Mouse (Mus musculus): Measurements from ENCODE around the gene Creb3.
A peak's percentile ranks its signal among the peaks of the same experiment; 100 is the strongest.
"Not testable (repeated sequence)": the region's sequence is repeated elsewhere in the genome, so short reads cannot be mapped to it uniquely, and the experiment has no call there.

The Creb3 gene

GRCm38 (mm10) chr4:43561997-43562768 lies at the start of gene Creb3, which contains the start of gene Tln1:
Creb3 (plus strand) TSS chr4:43562332.
Tln1 (minus strand) TSS chr4:43562691.
- peak; percentile 94 for DNase-seq (ENCODE audit: low spot score)

- DNase-seq (ENCODE audit: low spot score) = no peak
Observed at GRCm38 (mm10) chr4:43512653-43513052, 49.5 kb upstream of the Creb3 start.

- DNase-seq (ENCODE audit: low spot score) = no peak
Observed at GRCm38 (mm10) chr4:43513300-43513699, 48.8 kb upstream of the Creb3 start.

- DNase-seq (ENCODE audit: low spot score) = no peak
Observed at GRCm38 (mm10) chr4:43513791-43514190, 48.3 kb upstream of the Creb3 start.

- DNase-seq (ENCODE audit: low spot score) = no peak
Observed at GRCm38 (mm10) chr4:43515764-43516708, 46.1 kb upstream of the Creb3 start.

GRCm38 (mm10) chr4:43519551-43519950 lies 42.6 kb upstream of the Creb3 start:
- DNase-seq (ENCODE audit: low spot score) = no peak

GRCm38 (mm10) chr4:43519956-43520355 lies 42.2 kb upstream of the Creb3 start:
- DNase-seq (ENCODE audit: low spot score) = peak; percentile 89

GRCm38 (mm10) chr4:43527880-43528279 lies 34.3 kb upstream of the Creb3 start:
- no peak for DNase-seq (ENCODE audit: low spot score)

- no peak for DNase-seq (ENCODE audit: low spot score)
Observed at GRCm38 (mm10) chr4:43528487-43528886, 33.6 kb upstream of the Creb3 start.

- DNase-seq (ENCODE audit: low spot score) = no peak
Observed at GRCm38 (mm10) chr4:43530081-43530501, 32.0 kb upstream of the Creb3 start.

GRCm38 (mm10) chr4:43530581-43530980 lies 31.6 kb upstream of the Creb3 start:
- DNase-seq (ENCODE audit: low spot score) = peak; percentile 78

GRCm38 (mm10) chr4:43533270-43533669 lies 28.9 kb upstream of the Creb3 start:
- DNase-seq (ENCODE audit: low spot score) = no peak

- no peak for DNase-seq (ENCODE audit: low spot score)
Observed at GRCm38 (mm10) chr4:43535628-43536027, 26.5 kb upstream of the Creb3 start.

- no peak for DNase-seq (ENCODE audit: low spot score)
Observed at GRCm38 (mm10) chr4:43536031-43536430, 26.1 kb upstream of the Creb3 start.

GRCm38 (mm10) chr4:43542044-43542443 lies 20.1 kb upstream of the Creb3 start:
- no peak for DNase-seq (ENCODE audit: low spot score)

GRCm38 (mm10) chr4:43546375-43547047 lies 15.6 kb upstream of the Creb3 start:
- no peak for DNase-seq (ENCODE audit: low spot score)

- no peak for DNase-seq (ENCODE audit: low spot score)
Observed at GRCm38 (mm10) chr4:43547160-43547559, 15.0 kb upstream of the Creb3 start.

GRCm38 (mm10) chr4:43549055-43549454 lies 13.1 kb upstream of the Creb3 start:
- DNase-seq (ENCODE audit: low spot score) = no peak

GRCm38 (mm10) chr4:43551854-43552253 lies 10.3 kb upstream of the Creb3 start:
- not testable (repeated sequence) for DNase-seq (ENCODE audit: low spot score)

GRCm38 (mm10) chr4:43552437-43552836 lies 9.7 kb upstream of the Creb3 start:
- no peak for DNase-seq (ENCODE audit: low spot score)

- DNase-seq (ENCODE audit: low spot score) = no peak
Observed at GRCm38 (mm10) chr4:43553891-43554290, 8.2 kb upstream of the Creb3 start.

- no peak for DNase-seq (ENCODE audit: low spot score)
Observed at GRCm38 (mm10) chr4:43555926-43556325, 6.2 kb upstream of the Creb3 start.

Data from layer of hippocampus, adult 11-12 months (tissue).